Mouse (Mus musculus): ENCODE measurements around the gene Qsox1.

Gene Qsox1

GRCm38 (mm10) chr1:155747011-155747410 is 65.7 kb downstream of the Qsox1 start:
- TF ChIP-seq CTCF (conservative IDR thresholded peaks at IDR 0.05; ENCODE audit: low read length) (no peak), POU5F1 (IDR thresholded peaks at IDR 0.05; ENCODE audit: borderline replicate concordance, low read length) (no peak), NANOG (IDR thresholded peaks at IDR 0.05; ENCODE audit: borderline replicate concordance, low read length) (no peak)
- Histone ChIP-seq H3K4me3 (replicated peaks; ENCODE audit: low read length) (no peak overlapping the region), H3K27me3 (ENCODE audit: insufficient read depth, low read length) (peaks cover 88% of the 10 kb centered on the region), H3K4me1 (replicated peaks; ENCODE audit: low read depth, low read length) (peaks cover 20% of the 10 kb centered on the region), H3K9me3 (ENCODE audit: low read length) (no peaks in the 10 kb centered on the region), H3K36me3 (ENCODE audit: insufficient read depth, low read length) (no peaks in the 10 kb centered on the region)

DNA sequence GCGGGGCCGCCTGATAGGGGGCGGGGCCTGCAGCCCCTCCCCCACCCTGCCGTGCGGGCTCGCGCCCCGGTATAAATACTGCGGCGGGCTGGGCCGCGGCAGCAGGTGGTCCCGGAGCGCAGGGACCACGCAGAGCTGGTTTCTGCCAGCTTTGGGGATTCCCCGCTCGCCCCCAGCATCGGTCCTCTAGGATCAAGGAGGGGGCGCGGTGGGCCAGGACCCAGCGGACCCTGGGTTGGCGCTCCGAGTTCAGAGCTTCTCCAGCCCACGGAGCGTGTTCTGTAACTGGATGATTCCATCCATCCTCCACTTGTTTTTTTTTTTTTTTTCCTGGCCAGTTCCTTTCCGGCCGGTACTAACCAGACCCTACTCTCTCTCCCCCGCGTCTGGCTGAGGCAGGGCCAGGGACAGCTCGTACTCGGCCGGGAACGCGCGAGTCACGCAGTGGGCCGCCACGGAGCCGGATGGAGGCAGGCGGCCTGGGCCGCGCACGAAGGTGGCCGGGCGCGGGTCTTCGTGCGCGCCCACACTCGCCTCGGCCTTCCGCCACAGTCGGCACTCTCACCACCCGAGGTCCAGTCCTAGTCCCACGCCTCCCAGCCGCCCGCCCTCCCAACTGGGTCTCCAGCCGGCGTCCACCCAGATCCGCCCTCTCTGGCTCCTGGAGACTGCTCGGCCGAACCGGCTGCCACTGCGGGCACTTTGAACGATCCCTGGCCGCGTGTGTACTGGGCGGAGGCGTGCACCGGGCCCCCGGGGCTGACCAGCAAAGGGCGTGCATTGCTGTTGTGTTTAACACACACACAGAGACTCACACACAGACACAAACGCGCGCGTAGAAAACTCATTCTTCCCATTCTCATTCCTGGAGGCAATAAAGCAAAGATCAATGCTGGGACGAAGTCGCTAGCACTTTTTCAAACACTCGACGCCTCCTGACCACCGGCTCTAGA is 70.0 kb downstream of the Qsox1 start:
- no peak for TF ChIP-seq CTCF (conservative IDR thresholded peaks at IDR 0.05; ENCODE audit: low read length)
- TF ChIP-seq POU5F1 (IDR thresholded peaks at IDR 0.05; ENCODE audit: borderline replicate concordance, low read length), result no peak
- no peak for TF ChIP-seq NANOG (IDR thresholded peaks at IDR 0.05; ENCODE audit: borderline replicate concordance, low read length)
- Histone ChIP-seq H3K4me1 (replicated peaks; ENCODE audit: low read depth, low read length) (peaks cover 37% of the 10 kb centered on the region), H3K27me3 (ENCODE audit: insufficient read depth, low read length) (peaks cover 90% of the 10 kb centered on the region), H3K36me3 (ENCODE audit: insufficient read depth, low read length) (no peaks in the 10 kb centered on the region), H3K9me3 (ENCODE audit: low read length) (no peaks in the 10 kb centered on the region), H3K4me3 (replicated peaks; ENCODE audit: low read length) (peak overlapping the region; percentile 81)

GRCm38 (mm10) chr1:155741988-155742387 is 70.7 kb downstream of the Qsox1 start:
- TF ChIP-seq CTCF (conservative IDR thresholded peaks at IDR 0.05; ENCODE audit: low read length) (no peak), POU5F1 (IDR thresholded peaks at IDR 0.05; ENCODE audit: borderline replicate concordance, low read length) (no peak)

GRCm38 (mm10) chr1:155741378-155741945 is 71.2 kb downstream of the Qsox1 start:
- Histone ChIP-seq H3K36me3 (ENCODE audit: insufficient read depth, low read length) (no peaks in the 10 kb centered on the region), H3K27me3 (ENCODE audit: insufficient read depth, low read length) (peaks cover 90% of the 10 kb centered on the region), H3K9me3 (ENCODE audit: low read length) (no peaks in the 10 kb centered on the region), H3K4me3 (replicated peaks; ENCODE audit: low read length) (peak overlapping the region; percentile 65), H3K4me1 (replicated peaks; ENCODE audit: low read depth, low read length) (peaks cover 49% of the 10 kb centered on the region)
- TF ChIP-seq POU5F1 (IDR thresholded peaks at IDR 0.05; ENCODE audit: borderline replicate concordance, low read length) (no peak), NANOG (IDR thresholded peaks at IDR 0.05; ENCODE audit: borderline replicate concordance, low read length) (no peak), CTCF (conservative IDR thresholded peaks at IDR 0.05; ENCODE audit: low read length) (no peak)

More at GRCm38 (mm10) chr1:155741988-155742387, 70.7 kb downstream of the Qsox1 start:
- Histone ChIP-seq H3K36me3 (ENCODE audit: insufficient read depth, low read length) (no peaks in the 10 kb centered on the region), H3K27me3 (ENCODE audit: insufficient read depth, low read length) (peaks cover 90% of the 10 kb centered on the region), H3K4me1 (replicated peaks; ENCODE audit: low read depth, low read length) (peaks cover 44% of the 10 kb centered on the region), H3K4me3 (replicated peaks; ENCODE audit: low read length) (peak overlapping the region; percentile 81), H3K9me3 (ENCODE audit: low read length) (no peaks in the 10 kb centered on the region)

DNA sequence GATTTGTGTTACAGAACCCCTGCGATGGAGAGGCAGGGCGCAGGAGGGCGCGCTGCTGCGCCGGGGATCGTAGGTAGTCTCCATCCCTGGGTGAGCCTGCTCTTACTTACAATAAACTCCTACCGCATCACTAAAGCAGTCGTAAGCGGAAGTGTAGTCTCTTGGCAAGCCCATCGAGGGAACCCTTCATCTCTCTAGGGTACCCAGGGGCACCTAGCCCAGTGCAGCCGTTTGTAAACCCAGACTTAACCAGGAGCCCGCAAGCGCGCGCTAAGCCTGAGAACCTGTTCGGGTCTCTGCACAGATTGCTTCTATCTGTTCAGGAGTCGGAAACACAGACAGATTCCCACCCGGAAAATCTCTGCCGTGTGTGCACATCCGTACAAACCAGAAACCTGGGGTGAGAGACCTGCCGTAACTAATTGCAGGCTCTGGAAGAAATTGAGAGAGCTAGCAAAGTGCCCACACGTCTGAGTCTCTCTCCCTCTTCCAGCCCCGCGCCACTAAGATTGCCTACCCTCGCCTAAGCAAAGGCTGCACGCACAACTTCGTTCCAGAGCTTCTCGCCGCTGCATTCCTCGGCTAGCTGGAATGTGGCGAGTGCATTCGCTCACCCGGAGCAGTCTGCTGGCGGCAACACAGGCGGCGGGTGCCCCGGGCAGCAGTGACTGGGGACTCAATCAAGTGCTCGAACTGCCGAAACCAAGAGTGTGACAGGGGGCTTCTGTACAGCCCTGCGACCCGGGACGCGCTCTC is 71.9 kb downstream of the Qsox1 start:
- TF ChIP-seq POU5F1 (IDR thresholded peaks at IDR 0.05; ENCODE audit: borderline replicate concordance, low read length) (0 out of 2 replicates have a peak, but pooled peaks have one; percentile 5), NANOG (IDR thresholded peaks at IDR 0.05; ENCODE audit: borderline replicate concordance, low read length) (no peak)
- Histone ChIP-seq H3K27me3 (ENCODE audit: insufficient read depth, low read length) (peaks cover 90% of the 10 kb centered on the region), H3K36me3 (ENCODE audit: insufficient read depth, low read length) (no peaks in the 10 kb centered on the region), H3K9me3 (ENCODE audit: low read length) (no peaks in the 10 kb centered on the region), H3K4me1 (replicated peaks; ENCODE audit: low read depth, low read length) (peaks cover 56% of the 10 kb centered on the region), H3K4me3 (replicated peaks; ENCODE audit: low read length) (peak overlapping the region; percentile 65)

GRCm38 (mm10) chr1:155737809-155738383 is 74.8 kb downstream of the Qsox1 start:
- H3K36me3 ChIP-seq (ENCODE audit: insufficient read depth, low read length), result no peaks in the 10 kb centered on the region
- TF ChIP-seq NANOG (IDR thresholded peaks at IDR 0.05; ENCODE audit: borderline replicate concordance, low read length) (no peak), CTCF (conservative IDR thresholded peaks at IDR 0.05; ENCODE audit: low read length) (no peak), POU5F1 (IDR thresholded peaks at IDR 0.05; ENCODE audit: borderline replicate concordance, low read length) (no peak)
- H3K27me3 ChIP-seq (ENCODE audit: insufficient read depth, low read length), result peaks cover 96% of the 10 kb centered on the region
- H3K4me1 ChIP-seq (replicated peaks; ENCODE audit: low read depth, low read length), result peaks cover 53% of the 10 kb centered on the region
- peak overlapping the region; percentile 60 for H3K4me3 ChIP-seq (replicated peaks; ENCODE audit: low read length)
- H3K9me3 ChIP-seq (ENCODE audit: low read length), result no peaks in the 10 kb centered on the region

GRCm38 (mm10) chr1:155737017-155737808 is 75.5 kb downstream of the Qsox1 start:
- Histone ChIP-seq H3K9me3 (ENCODE audit: low read length) (no peaks in the 10 kb centered on the region), H3K36me3 (ENCODE audit: insufficient read depth, low read length) (no peaks in the 10 kb centered on the region), H3K4me1 (replicated peaks; ENCODE audit: low read depth, low read length) (peaks cover 52% of the 10 kb centered on the region), H3K4me3 (replicated peaks; ENCODE audit: low read length) (peak overlapping the region; percentile 60), H3K27me3 (ENCODE audit: insufficient read depth, low read length) (peaks cover 96% of the 10 kb centered on the region)
- TF ChIP-seq POU5F1 (IDR thresholded peaks at IDR 0.05; ENCODE audit: borderline replicate concordance, low read length), result no peak
- TF ChIP-seq CTCF (conservative IDR thresholded peaks at IDR 0.05; ENCODE audit: low read length), result no peak
- TF ChIP-seq NANOG (IDR thresholded peaks at IDR 0.05; ENCODE audit: borderline replicate concordance, low read length), result no peak
